Mouse (Mus musculus): ENCODE measurements at regions not wholly inside any gene's neighbourhood (a gene's known extent, or its start where the extent isn't known, plus 50 kb on each side); places are given as distances from the start of the nearest gene placed in this dataset.

- TF ChIP-seq CTCF (IDR thresholded peaks at IDR 0.05; ENCODE audit: control insufficient read depth, insufficient read depth, low read length) = no peak
- no peak for TF ChIP-seq POLR2A (IDR thresholded peaks at IDR 0.05; ENCODE audit: borderline replicate concordance, control insufficient read depth, low read depth, low read length)
These were observed 78.7 kb upstream of the Tbl1x start for GRCm38 (mm10) chrX:77432001-77432565.
